Mouse (Mus musculus) limb, embryonic 15.5 days (tissue): ENCODE results near the gene Eipr1. TPM values are rescaled to one million over a fixed set of nuclear protein-coding genes. Genes with fewer than 3 reads are reported as not detected.
"Not testable (repeated sequence)": the region's sequence is repeated elsewhere in the genome, so short reads cannot be mapped to it uniquely, and the experiment has no call there.

Experiments
- ATAC-seq: fragments of 200-750 bp; cut with Nextera tagmentation; 2 replicates; pipeline ENCODE4 v1.8.0; 2017; ENCODE audit warnings: low read depth, moderate TSS enrichment; ENCODE audit not compliant: insufficient number of reproducible peaks, low FRiP score, low TSS enrichment
- H3K27ac ChIP-seq: fragments of 300-500 bp; sonication (generic); 2 replicates; pipeline ENCODE4 v1.5.1; 2015; ENCODE audit warnings: moderate library complexity, mild to moderate bottlenecking, inconsistent platforms
- H3K27me3 ChIP-seq: fragments of 300-500 bp; sonication (generic); 2 replicates; pipeline ENCODE4 v1.6.1; 2015; ENCODE audit warnings: inconsistent platforms
- H3K36me3 ChIP-seq: fragments of 300-500 bp; sonication (generic); 2 replicates; pipeline ENCODE4 v1.6.1; 2015; ENCODE audit warnings: inconsistent platforms
- H3K4me1 ChIP-seq: fragments of 300-500 bp; sonication (generic); 2 replicates; pipeline ENCODE4 v1.6.1; 2015; ENCODE audit warnings: inconsistent platforms
- H3K4me2 ChIP-seq: fragments of 300-500 bp; sonication (generic); 2 replicates; pipeline ENCODE4 v1.6.1; 2015; ENCODE audit warnings: mild to moderate bottlenecking, inconsistent platforms
- H3K4me3 ChIP-seq: fragments of 300-500 bp; sonication (generic); 2 replicates; pipeline ENCODE4 v1.5.1; 2015; ENCODE audit warnings: mild to moderate bottlenecking, inconsistent platforms
- H3K9ac ChIP-seq: fragments of 300-500 bp; sonication (generic); 2 replicates; pipeline ENCODE4 v1.6.1; 2015; ENCODE audit warnings: inconsistent platforms
- H3K9me3 ChIP-seq: fragments of 300-500 bp; sonication (generic); 2 replicates; pipeline ENCODE4 v1.6.1; 2016; ENCODE audit warnings: inconsistent platforms
- WGBS: fragments of 180-500 bp; shearing (Covaris S2); methylation state at CpG from one replicate; pipeline ENCODE4 v1.1.7; 2015; 5-methylcytosine and 5-hydroxymethylcytosine counted together
- polyA plus RNA-seq: library from polyadenylated mRNA; unstranded; fragments of >200 nt; fragmentation: Nextera tagmentation; extraction: Ambion mirVana; gene quantifications from 2 replicates; pipeline ENCODE4 v1.2.1, GENCODE M21; 2015

The Eipr1 gene
- polyA plus RNA-seq, 1 experiment from 2014 or later = 31.6 TPM

DNA sequence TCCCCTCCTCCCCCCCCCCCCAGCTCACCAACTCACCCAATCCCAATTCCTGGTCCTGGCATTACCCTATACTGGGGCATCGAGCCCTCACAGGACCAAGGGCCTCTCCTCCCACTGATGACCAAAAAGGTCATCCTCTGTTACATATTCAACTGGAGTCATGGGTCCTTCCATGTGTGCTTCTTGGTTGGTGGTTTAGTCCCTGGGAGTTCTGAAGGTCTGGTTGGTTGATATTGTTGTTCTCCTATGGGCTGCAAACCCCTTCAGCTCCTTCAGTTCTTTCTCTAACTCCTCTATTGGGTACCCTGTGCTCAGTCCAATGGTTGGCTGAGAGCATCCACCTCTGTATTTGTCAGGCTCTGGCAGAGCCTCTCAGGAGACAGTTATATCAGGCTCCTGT is 162.5 kb downstream of the Eipr1 start:
- H3K27me3 ChIP-seq, ATAC-seq, H3K9ac ChIP-seq, H3K9me3 ChIP-seq, H3K4me1 ChIP-seq, H3K4me3 ChIP-seq, H3K36me3 ChIP-seq, H3K4me2 ChIP-seq, H3K27ac ChIP-seq: not testable (repeated sequence)
- WGBS = 100% methylated on average over 1 of the region's 1 CpGs

Other genes starting within 250 kb of the Eipr1 start
- gene Dcdc2c, start 199.4 kb upstream of the Eipr1 start, polyA plus RNA-seq = 0.17 and 0.36 TPM in 2 replicates
- gene Allc, start 169.3 kb upstream of the Eipr1 start, polyA plus RNA-seq = not detected in 2 replicates
- gene Colec11, start 128.4 kb upstream of the Eipr1 start, polyA plus RNA-seq = 0.37 and 1.1 TPM in 2 replicates
- 556 and 709 TPM in 2 replicates for gene Rps7, start 115.8 kb upstream of the Eipr1 start, polyA plus RNA-seq
- gene Rnaseh1, start 102.2 kb upstream of the Eipr1 start, polyA plus RNA-seq = 29.3 and 31.8 TPM in 2 replicates
- gene Adi1, start 76.6 kb upstream of the Eipr1 start, polyA plus RNA-seq = 66.0 and 70.4 TPM in 2 replicates
- 37.8 and 38.6 TPM in 2 replicates for gene Trappc12, start 1.3 kb upstream of the Eipr1 start, polyA plus RNA-seq